Mouse (Mus musculus): ENCODE measurements at regions not wholly inside any gene's neighbourhood (a gene's known extent, or its start where the extent isn't known, plus 50 kb on each side); places are given as distances from the start of the nearest gene placed in this dataset.
A peak's percentile ranks its signal among the peaks of the same experiment; 100 is the strongest.
"Not testable (repeated sequence)": the region's sequence is repeated elsewhere in the genome, so short reads cannot be mapped to it uniquely, and the experiment has no call there.

DNA sequence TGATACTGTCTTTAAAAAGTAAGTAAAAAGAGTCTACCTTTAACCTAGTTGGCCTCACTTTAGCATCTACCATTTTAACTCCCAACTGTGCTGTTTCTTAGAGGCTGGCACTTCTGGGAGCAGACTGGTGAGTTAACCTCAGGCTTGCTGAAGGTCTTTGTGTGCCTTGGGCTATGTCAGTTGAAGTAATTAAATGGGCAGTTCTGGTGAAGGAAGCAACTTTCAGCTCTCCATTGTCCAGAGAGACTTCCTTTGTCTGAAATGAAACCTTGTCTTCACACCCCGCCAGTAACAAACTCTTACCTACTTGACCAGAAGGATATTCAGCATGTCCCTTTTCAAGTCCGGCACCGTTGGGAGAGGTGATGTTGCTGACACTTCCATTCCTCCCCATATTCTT is 55.5 kb downstream of the Zfp281 start:
- DNase-seq (ENCODE audit: low read depth, low spot score), result no peak

DNA sequence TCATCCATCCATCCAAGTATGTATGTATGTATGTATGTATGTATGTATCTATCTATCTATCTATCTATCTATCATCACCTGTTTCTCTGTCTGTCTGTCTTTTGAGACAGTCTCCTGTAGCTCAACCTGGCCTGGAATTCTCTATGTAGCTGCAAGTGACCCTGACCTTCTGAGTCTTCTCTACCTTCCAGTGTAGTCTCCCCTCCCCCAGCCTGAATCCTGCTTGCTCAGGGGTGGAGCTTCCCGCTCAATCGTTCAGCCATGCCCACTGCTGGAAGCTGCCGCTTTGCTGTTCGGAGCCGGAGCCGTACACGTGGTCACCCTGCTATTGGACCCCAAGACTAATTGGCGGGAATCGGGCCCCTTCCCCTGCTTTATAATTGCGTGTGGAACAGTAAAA is 57.6 kb downstream of the Zfp281 start:
- DNase-seq (ENCODE audit: low read depth, low spot score), result not testable (repeated sequence)

DNA sequence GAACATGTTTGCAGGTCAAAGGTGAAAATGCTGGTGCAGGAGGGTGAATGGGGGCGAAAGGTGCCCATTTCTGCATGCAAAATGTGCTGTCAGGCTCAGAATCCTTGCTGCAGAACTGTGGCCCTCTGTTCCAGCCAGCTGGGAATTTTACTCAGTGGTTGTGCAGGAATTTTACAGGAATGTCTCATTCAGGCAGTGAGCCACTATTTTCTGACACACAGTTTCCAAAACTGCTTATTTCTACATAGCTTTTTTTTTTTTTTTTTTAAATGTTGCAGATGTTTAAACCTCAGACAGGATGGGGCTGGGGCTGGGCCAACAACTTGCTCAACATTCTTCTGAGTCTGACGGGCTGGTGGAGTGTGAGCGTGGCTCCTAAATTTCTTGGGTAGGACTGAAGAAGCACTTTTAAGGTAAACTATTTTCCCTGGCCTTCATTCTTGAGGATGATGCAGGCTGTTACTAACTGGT is 58.4 kb downstream of the Zfp281 start:
- DNase-seq (ENCODE audit: low read depth, low spot score), result no peak

DNA sequence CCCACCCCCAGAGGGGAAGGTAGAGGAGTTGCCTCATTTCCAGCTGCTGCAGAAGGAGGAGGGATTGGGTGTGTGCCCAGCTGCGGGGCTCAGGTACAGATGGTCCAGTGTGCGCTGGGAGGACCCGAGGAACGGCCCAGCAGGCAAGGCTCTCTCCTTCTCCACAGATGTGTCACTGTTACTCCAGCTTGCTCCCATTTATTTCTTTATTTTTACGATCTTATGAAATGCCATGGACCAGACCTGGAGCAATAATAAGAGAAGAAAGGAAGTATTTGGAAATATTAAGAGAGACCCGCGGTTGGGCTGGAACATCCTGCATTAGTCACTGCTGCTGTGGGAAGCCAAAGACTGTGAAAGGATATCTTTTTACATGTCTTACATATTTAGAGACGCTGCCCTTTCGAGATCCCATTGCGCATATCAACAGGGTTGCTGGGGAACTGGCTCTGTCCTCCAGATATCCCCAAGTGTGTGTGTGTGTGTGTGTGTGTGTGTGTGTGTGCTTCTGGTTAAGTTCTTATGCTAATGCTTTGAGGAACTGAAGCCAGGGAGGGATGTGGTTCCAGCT is 58.9 kb downstream of the Zfp281 start:
- DNase-seq (ENCODE audit: low read depth, low spot score), result peak; percentile 28

DNA sequence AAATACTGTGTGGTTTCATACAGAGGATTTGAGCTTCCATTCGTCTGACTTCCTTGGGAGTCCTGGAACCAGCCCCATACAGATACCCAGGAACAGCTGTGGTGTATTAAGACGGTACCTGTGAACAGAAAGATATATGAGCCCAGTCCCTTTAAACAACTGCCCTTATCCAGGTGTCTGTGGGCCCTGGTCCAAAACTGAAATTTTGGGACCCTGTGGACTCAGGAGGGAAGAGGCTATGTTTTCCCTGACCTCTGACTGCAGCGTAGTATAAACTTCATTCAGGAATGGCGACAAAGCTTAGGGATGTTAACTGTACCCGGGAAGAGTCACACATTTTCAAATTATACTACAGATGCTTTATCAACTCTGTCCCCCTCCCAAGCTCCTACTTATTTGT is 59.8 kb downstream of the Zfp281 start:
- DNase-seq (ENCODE audit: low read depth, low spot score), result no peak

DNA sequence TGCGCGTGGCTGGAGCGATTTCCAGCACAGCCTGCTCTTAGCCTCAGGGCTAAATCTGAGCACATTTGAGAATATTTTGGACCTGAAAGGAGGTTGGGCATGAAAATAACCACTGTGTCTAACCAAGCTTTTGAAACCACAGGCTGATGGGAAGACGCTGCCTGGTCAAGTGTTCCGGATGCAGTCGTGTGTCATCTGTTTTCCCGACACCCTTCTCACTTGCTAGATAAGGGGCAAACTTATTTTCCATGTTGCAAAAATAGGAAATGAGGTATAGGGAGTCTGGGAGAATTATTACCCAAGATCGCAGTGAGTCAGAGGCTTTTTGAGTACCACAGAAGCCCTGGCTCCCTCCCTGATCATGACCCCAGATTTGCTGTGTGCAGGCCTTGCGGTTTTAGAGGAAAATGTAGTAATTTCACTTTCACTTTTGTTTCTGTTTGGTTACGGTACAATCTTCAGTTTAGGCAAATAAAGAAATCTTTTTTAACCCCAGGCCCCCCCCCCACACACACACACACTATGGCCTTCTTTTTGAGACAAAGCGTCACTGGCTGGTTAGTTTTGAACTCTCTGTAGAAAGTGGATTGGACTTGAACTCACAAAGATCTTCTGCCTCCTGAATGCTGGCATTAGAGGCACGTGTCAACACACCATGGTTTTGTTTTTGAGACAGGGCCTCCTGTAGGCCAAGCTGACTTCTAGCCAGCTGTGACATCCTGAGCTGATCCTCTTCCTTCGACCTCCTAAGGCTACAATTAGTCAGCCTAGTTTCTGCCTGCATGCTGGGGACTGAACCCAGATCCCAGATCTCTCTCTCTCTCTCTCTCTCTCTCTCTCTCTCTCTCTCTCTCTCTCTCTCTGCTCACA is 60.7 kb downstream of the Zfp281 start:
- DNase-seq (ENCODE audit: low read depth, low spot score), result peak; percentile 79

DNA sequence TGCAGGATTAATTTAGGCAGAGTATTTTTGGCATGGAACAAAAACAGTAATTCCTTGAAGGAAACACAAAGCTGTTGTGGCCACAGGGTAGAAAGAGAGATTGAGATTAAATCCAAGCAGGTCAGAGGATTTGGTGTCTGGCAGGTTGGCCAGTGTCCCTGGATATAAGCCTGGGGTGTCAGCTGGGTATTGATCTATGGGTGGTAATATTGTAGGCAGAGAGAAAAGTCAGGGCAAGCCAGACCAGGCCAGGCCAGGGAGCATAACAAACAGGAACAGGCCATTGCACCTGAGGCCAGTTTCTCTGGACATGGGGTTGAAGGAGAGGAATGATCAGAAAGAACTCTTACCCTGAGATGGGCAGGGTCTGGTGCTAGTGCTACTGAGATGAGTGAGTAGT is 61.8 kb downstream of the Zfp281 start:
- no peak for DNase-seq (ENCODE audit: low read depth, low spot score)

DNA sequence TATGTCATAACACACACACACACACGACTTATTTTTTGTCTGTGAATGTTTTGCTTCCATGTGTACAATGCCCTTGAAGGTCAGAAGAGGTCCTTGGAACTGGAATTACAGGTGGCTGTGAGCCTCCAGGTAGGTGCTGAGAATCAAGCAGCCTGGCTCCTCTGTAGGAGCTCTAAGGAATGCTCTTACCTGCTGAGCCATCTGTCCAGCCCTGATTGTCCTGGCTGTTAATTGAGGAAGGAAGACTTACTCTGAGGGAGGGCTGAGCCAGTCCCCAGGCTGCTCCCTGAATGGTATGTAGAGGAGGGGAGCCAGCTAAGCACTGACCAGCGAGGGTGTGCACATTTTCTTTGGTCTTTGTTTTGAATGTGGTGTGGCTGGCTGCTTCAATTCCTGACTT is 65.4 kb downstream of the Zfp281 start:
- no peak for DNase-seq (ENCODE audit: low read depth, low spot score)

DNA sequence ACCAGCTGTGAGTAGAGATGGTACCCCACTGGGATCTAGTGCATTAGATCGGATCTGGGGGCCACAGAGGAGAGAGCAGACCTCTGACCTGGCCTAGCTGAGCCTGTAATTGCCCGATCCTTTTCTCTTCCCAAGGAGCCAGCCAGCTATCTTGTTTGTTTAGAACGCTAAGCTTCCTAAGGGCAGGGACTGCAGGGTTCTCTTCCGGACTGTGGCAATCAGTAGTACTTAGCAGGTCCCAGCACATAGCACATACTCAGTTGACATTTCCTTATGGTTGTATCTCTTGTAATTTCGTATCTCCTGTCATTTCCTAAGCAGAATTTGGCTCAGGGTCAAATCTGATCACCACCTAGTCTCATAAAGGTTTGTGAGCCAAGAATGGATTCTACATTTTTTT is 68.7 kb downstream of the Zfp281 start:
- no peak for DNase-seq (ENCODE audit: low read depth, low spot score)

DNA sequence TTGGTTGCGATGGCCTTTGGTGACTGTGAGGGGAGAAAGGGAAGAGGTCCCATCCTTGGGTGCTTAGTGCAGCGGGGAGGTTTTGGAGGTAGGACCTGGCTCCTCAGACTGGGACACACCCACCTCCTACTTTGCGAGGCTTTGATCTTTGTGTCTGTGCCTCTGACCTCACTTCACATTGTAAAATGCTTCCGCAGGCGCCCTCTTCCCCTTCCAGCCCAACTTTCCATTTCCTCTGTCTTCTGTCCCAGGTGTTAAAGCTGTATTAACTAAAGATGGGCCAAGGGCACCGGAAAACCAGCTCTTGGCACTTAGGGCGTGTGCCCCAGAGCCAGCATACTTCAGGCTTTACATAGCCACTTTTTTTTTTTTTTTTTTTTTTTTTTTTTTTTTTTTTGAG is 70.3 kb downstream of the Zfp281 start:
- no peak for DNase-seq (ENCODE audit: low read depth, low spot score)

DNA sequence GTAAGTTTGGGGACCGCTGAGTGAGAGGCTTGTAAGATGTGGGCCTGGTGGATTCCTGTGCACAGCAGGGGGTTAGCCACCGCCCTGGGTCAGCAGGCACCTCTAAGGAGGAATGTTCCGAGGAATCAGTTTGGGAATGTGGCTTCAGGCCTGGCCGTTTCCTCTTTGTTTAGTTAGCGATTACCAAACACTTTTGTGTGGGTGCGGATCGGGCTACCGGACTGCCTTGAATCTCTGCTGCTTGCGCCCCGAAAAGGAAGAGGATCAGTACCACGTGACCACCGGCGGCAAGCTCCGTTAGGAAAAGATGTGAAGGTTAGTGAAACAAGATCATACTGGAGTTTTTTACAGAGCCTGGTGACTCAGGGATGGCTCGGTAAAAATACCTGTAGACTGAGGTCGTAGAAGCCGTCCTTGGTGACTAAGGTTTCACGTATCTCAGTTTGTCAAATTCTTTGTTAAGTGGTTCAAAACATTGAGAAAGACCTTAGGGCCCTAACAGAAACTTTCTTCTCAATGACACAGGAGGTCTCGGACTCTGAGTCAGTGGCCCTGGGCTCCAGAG is 71.5 kb downstream of the Zfp281 start:
- no peak for DNase-seq (ENCODE audit: low read depth, low spot score)

DNA sequence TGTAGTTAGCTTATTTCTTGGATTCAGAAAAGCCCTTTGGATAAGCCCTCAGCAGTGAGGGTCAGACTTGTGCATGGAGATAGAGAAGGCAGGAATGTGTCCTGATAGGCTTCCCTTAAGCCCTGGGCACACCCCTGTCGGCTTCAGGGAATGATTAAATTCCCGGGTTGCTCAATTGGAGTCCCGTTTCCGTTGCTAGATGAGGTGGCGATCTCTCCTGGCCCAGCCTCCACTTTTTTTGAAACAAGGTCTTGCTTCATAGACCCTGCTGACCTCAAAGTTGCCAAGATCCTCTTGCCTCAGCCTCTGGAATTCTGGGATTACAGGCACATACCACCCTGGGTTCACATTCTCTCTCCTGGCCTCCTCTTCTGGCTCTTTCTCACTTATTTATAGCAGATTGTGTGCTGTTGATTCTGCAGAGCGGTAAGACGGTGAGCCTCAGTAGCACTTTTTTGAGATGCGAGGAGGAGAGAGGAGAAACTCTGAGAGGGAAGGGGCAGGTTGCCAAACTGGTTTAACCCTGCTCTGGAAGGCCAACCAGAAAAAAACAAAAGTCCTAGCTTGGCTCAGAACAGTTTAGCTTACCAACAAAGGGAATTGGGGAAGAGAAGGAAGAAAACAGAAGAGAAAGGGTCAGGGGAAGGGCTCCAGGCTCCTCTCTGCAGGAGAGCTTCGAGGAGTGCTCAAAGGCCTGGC is 73.9 kb downstream of the Zfp281 start:
- no peak for DNase-seq (ENCODE audit: low read depth, low spot score)

DNA sequence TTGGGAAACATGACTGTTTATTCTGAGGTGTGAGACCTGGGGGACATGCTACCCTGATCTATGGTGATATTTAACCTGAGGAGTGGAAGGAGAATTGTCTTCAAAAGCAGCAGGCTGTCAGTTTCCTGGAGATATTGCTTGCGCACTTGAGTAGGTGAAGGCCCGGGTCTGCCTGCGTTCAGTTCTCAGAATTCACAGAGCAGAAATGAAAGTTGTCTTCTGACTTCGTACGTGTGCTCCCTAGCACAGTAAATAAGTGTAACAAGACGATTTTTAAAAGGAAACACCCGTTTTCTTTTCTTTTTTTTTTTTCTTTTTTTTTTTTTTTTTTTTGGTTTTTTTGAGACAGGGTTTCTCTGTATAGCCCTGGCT is 74.4 kb downstream of the Zfp281 start:
- DNase-seq (ENCODE audit: low read depth, low spot score), result peak; percentile 44

DNA sequence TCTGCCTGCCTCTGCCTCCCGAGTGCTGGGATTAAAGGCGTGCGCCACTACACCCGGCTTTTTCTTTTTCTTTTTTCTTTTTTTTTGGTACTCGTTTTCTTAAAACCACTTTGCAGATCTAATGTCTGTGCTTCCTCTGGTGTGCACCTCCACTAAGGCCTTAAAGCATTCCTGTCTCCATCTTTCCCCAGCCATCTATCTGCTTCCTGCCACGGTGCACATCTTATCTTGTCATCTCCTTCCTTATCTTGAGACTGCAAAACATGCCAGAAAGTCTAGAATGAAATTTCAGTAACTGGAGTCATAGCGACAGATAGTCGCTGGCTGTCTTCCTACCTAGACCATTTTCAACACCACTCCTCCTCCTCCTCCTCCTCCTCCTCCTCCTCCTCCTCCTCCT is 74.9 kb downstream of the Zfp281 start:
- DNase-seq (ENCODE audit: low read depth, low spot score), result no peak

DNA sequence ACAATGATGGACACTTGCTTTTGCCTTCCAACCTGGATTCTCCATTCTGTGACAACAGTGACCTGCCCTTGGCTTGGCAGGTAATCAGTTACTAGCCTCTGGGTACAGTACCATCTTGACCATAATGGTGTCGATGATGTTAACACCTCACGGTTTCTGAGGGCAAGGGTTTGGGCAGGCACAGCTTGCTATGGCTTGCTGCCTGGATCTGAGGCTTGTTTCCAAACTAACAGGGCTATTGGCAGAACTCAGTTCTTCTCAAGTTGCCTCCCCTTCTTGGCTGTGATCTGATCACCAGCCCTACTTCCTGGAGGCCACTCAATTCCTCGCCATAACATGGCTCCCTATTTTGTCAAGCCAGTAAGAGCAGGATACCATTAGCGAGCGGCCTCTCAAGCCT is 79.4 kb downstream of the Zfp281 start:
- DNase-seq (ENCODE audit: low read depth, low spot score), result no peak

DNA sequence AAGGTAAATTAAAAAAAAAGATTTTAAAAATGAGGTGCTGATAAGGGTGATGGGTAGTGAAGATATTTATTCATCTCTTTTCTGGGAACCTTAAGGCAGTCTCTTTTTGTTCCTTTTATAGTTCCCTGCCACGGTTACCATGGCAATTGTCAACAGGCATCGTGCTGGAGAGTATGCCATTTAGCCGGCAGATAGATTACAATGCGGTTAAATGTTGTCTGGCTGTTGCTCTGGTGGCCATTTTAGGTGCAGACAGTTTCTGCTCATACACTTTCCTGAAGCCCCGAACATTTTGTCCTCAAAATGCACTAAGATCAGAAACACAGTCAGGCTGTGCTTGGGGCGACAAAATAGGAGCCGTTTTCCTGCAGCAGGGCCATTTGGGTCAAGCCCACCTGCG is 81.8 kb downstream of the Zfp281 start:
- no peak for DNase-seq (ENCODE audit: low read depth, low spot score)

DNA sequence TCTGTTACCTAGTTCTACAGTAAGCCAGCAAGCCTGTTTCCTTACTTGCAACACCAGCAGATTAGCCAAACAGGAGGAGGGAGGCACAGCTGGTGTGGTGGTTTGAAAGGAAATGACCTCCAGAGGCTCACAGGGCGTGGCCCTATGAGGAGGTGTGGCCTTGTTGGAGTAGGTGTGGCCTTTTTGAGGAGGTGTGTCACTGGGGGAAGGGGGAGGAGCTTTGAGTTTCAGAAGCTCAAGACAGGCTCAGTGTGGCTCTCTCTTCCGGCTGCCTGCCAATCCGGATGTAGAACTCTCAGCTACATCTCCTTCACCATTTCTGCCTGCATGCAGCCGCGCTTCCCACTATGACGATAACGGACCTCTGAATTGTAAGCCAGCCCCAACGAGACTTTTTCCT is 82.7 kb downstream of the Zfp281 start:
- peak; percentile 53 for DNase-seq (ENCODE audit: low read depth, low spot score)

DNA sequence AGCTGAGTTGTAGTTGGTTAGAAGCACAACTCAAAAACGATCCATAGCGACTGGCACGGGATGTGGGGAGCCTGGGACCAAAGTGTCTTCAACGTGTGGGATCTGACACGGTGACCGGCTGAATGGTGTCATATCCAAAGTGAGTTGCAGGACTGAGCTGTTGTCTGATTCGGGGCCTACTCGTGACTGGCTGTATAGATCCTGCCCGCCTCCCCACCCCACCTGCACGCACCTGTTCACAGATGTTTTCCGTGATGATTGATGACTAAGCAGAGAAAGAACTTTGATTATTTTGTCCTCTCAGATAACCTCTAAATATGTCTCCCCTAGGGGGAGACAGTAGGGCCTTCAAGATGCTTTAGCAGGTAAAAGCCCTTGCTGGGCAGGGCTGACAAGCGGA is 83.2 kb downstream of the Zfp281 start:
- no peak for DNase-seq (ENCODE audit: low read depth, low spot score)

DNA sequence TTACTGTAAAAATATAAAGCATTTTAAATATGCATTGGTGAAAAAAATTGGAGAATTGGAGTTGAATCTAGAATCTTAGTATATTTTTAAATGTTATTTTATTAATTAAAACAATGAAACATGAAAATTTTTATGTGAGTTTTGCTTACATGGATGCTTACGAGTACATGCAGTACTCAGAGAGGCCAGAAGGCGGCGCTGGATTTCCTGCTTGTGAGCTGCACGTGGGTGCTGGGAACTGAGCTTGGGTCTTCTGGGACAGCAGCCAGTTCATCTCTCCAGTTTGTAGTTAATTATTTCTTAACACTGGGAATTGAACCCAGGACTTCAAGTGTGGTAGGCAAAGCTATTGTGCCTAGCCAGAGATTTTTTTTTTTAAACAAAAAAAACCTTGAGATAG is 85.5 kb downstream of the Zfp281 start:
- DNase-seq (ENCODE audit: low read depth, low spot score), result peak; percentile 16

DNA sequence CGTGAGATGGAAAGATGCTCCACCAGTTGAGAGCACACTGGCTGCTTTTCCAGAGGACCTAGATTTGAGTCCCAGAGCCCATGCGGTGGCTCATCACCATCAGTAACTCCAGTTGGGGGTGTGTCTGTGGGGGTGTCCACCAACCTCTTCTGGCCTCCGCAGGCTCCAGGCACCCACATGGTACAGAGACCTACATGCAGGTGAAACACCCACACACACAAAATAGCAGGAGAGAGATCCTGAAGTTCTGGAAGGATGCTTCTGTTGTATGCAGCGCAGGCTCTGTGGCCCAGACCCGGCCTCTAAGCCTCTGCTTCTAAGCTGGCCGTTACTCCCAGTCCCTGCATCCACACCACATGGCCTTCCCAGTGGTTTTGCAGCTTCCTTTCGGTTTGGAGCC is 86.5 kb downstream of the Zfp281 start:
- DNase-seq (ENCODE audit: low read depth, low spot score), result no peak

DNA sequence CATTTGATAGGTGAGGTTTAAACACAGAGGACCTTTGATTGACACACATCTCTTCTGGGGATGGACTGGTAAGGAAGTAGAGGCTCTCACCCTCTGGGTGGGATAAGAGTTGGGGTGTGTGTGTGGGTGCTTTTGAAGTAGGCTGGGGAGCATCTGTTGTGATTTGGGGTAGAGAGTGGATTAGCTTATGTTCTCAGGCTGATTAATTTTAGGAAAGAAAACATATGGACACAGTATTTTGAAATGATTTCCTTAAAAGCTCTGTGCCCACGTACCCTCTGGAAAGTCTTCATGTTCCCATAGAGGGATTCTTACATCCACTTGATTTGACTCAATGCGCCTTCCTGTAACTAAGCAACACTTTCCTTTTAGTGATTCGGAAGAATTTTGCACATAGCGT is 89.4 kb downstream of the Zfp281 start:
- DNase-seq (ENCODE audit: low read depth, low spot score), result no peak

DNA sequence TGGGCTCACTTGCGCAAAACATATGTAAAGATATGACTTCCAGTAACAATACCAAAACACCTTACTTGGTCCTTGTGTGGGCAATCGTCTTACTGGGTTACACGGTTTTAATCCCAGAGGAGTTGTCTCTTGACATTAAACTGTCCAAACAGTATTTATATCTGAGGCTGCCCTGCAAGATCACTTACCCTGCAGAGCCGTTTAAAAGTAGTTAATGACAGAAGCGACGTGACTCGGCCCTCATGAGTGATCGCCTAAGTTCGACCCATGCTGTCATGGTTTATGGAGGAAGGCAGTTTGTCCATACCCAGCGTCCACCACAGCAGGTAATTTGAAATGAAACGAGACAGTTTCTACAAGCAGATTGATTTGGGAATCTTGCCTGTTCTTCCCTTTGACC is 90.3 kb downstream of the Zfp281 start:
- no peak for DNase-seq (ENCODE audit: low read depth, low spot score)

All from A20 (cell line).